Mouse (Mus musculus): ENCODE measurements around the gene Furin. TPM values are rescaled to one million over a fixed set of nuclear protein-coding genes. Genes with fewer than 3 reads are reported as not detected.

Furin gene
- polyA plus RNA-seq, 1 experiment from 2014 or later: 13.2 TPM

- WGBS: 78% methylated on average over 7 of the region's 7 CpGs
- H3K4me3 ChIP-seq (replicated peaks): no peak overlapping the region
- ATAC-seq (ENCODE audit: insufficient number of reproducible peaks, insufficient read depth, low FRiP score, low TSS enrichment, low read depth): no peak
- H3K9ac ChIP-seq (replicated peaks): no peak overlapping the region
- H3K36me3 ChIP-seq: no peaks in the 10 kb centered on the region
- H3K4me1 ChIP-seq (replicated peaks): peaks cover 7% of the 10 kb centered on the region; the same call in 1 of the 2 replicates
- no peak overlapping the region for H3K27ac ChIP-seq
- H3K9me3 ChIP-seq: no peaks in the 10 kb centered on the region
- H3K4me2 ChIP-seq: no peak overlapping the region
- H3K27me3 ChIP-seq: no peaks in the 10 kb centered on the region
Observed at GRCm38 (mm10) chr7:80426363-80426762, 21.1 kb upstream of the Furin start.

- H3K27ac ChIP-seq: no peak overlapping the region
- peaks cover 7% of the 10 kb centered on the region; the same call in 1 of the 2 replicates for H3K4me1 ChIP-seq (replicated peaks)
- no peak overlapping the region for H3K4me3 ChIP-seq (replicated peaks)
- no peaks in the 10 kb centered on the region for H3K9me3 ChIP-seq
- WGBS: 77% methylated on average over 6 of the region's 6 CpGs
- H3K27me3 ChIP-seq: no peaks in the 10 kb centered on the region
- no peak overlapping the region for H3K9ac ChIP-seq (replicated peaks)
- H3K4me2 ChIP-seq: no peak overlapping the region
- no peaks in the 10 kb centered on the region for H3K36me3 ChIP-seq
- no peak for ATAC-seq (ENCODE audit: insufficient number of reproducible peaks, insufficient read depth, low FRiP score, low TSS enrichment, low read depth)
Observed at GRCm38 (mm10) chr7:80424722-80425121, 19.5 kb upstream of the Furin start.

GRCm38 (mm10) chr7:80422759-80423480 is 17.7 kb upstream of the Furin start:
- peak overlapping the region; percentile 35 for H3K4me2 ChIP-seq
- H3K27me3 ChIP-seq: no peaks in the 10 kb centered on the region
- WGBS: 21% methylated on average over 20 of the region's 20 CpGs
- no peak overlapping the region for H3K4me3 ChIP-seq (replicated peaks)
- no peak for ATAC-seq (ENCODE audit: insufficient number of reproducible peaks, insufficient read depth, low FRiP score, low TSS enrichment, low read depth)
- no peak overlapping the region for H3K27ac ChIP-seq
- no peak overlapping the region for H3K9ac ChIP-seq (replicated peaks)
- H3K4me1 ChIP-seq (replicated peaks): peaks cover 7% of the 10 kb centered on the region; the same call in 1 of the 2 replicates
- H3K36me3 ChIP-seq: no peaks in the 10 kb centered on the region
- H3K9me3 ChIP-seq: no peaks in the 10 kb centered on the region

- H3K4me1 ChIP-seq (replicated peaks): peaks cover 7% of the 10 kb centered on the region; the same call in 1 of the 2 replicates
- no peak overlapping the region for H3K4me2 ChIP-seq
- no peaks in the 10 kb centered on the region for H3K9me3 ChIP-seq
- WGBS: 90% methylated on average over 6 of the region's 6 CpGs
- no peak overlapping the region for H3K27ac ChIP-seq
- no peak overlapping the region for H3K4me3 ChIP-seq (replicated peaks)
- H3K9ac ChIP-seq (replicated peaks): no peak overlapping the region
- H3K36me3 ChIP-seq: no peaks in the 10 kb centered on the region
- no peak for ATAC-seq (ENCODE audit: insufficient number of reproducible peaks, insufficient read depth, low FRiP score, low TSS enrichment, low read depth)
- no peaks in the 10 kb centered on the region for H3K27me3 ChIP-seq
Observed at GRCm38 (mm10) chr7:80421576-80421975, 16.3 kb upstream of the Furin start.

GRCm38 (mm10) chr7:80420586-80420985 is 15.3 kb upstream of the Furin start:
- Histone ChIP-seq H3K4me2 (no peak overlapping the region), H3K4me3 (replicated peaks) (no peak overlapping the region), H3K9ac (replicated peaks) (no peak overlapping the region), H3K27ac (no peak overlapping the region), H3K27me3 (no peaks in the 10 kb centered on the region), H3K36me3 (no peaks in the 10 kb centered on the region), H3K9me3 (no peaks in the 10 kb centered on the region), H3K4me1 (replicated peaks) (peaks cover 7% of the 10 kb centered on the region; the same call in 1 of the 2 replicates)
- WGBS: 81% methylated on average over 4 of the region's 4 CpGs
- ATAC-seq (ENCODE audit: insufficient number of reproducible peaks, insufficient read depth, low FRiP score, low TSS enrichment, low read depth): no peak

GRCm38 (mm10) chr7:80419278-80419677 is 14.0 kb upstream of the Furin start:
- peaks cover 7% of the 10 kb centered on the region; the same call in 1 of the 2 replicates for H3K4me1 ChIP-seq (replicated peaks)
- ATAC-seq (ENCODE audit: insufficient number of reproducible peaks, insufficient read depth, low FRiP score, low TSS enrichment, low read depth): no peak
- H3K27ac ChIP-seq: no peak overlapping the region
- H3K9me3 ChIP-seq: no peaks in the 10 kb centered on the region
- H3K36me3 ChIP-seq: no peaks in the 10 kb centered on the region
- 70% methylated on average over 3 of the region's 3 CpGs for WGBS
- no peak overlapping the region for H3K4me2 ChIP-seq
- no peak overlapping the region for H3K9ac ChIP-seq (replicated peaks)
- no peak overlapping the region for H3K4me3 ChIP-seq (replicated peaks)
- no peaks in the 10 kb centered on the region for H3K27me3 ChIP-seq

- H3K9ac ChIP-seq (replicated peaks): no peak overlapping the region
- no peaks in the 10 kb centered on the region for H3K36me3 ChIP-seq
- peaks cover 2% of the 10 kb centered on the region; the same call in 1 of the 2 replicates for H3K4me1 ChIP-seq (replicated peaks)
- WGBS: 88% methylated on average over 3 of the region's 3 CpGs
- no peaks in the 10 kb centered on the region for H3K27me3 ChIP-seq
- no peak overlapping the region for H3K27ac ChIP-seq
- no peaks in the 10 kb centered on the region for H3K9me3 ChIP-seq
- ATAC-seq (ENCODE audit: insufficient number of reproducible peaks, insufficient read depth, low FRiP score, low TSS enrichment, low read depth): no peak
- no peak overlapping the region for H3K4me2 ChIP-seq
- no peak overlapping the region for H3K4me3 ChIP-seq (replicated peaks)
Observed at GRCm38 (mm10) chr7:80418036-80418435, 12.8 kb upstream of the Furin start.

GRCm38 (mm10) chr7:80417601-80418000 is 12.4 kb upstream of the Furin start:
- no peak overlapping the region for H3K27ac ChIP-seq
- H3K27me3 ChIP-seq: no peaks in the 10 kb centered on the region
- ATAC-seq (ENCODE audit: insufficient number of reproducible peaks, insufficient read depth, low FRiP score, low TSS enrichment, low read depth): no peak

GRCm38 (mm10) chr7:80416969-80417368 is 11.7 kb upstream of the Furin start:
- H3K27ac ChIP-seq: no peak overlapping the region
- no peak for ATAC-seq (ENCODE audit: insufficient number of reproducible peaks, insufficient read depth, low FRiP score, low TSS enrichment, low read depth)
- H3K4me3 ChIP-seq (replicated peaks): no peak overlapping the region
- H3K9ac ChIP-seq (replicated peaks): no peak overlapping the region
- H3K4me1 ChIP-seq (replicated peaks): no peaks in the 10 kb centered on the region
- WGBS: 91% methylated on average over 7 of the region's 7 CpGs
- no peak overlapping the region for H3K4me2 ChIP-seq
- no peaks in the 10 kb centered on the region for H3K27me3 ChIP-seq
- no peaks in the 10 kb centered on the region for H3K36me3 ChIP-seq
- H3K9me3 ChIP-seq: no peaks in the 10 kb centered on the region

More at GRCm38 (mm10) chr7:80417601-80418000, 12.4 kb upstream of the Furin start:
- Histone ChIP-seq H3K9ac (replicated peaks) (no peak overlapping the region), H3K4me2 (no peak overlapping the region), H3K36me3 (no peaks in the 10 kb centered on the region), H3K9me3 (no peaks in the 10 kb centered on the region), H3K4me1 (replicated peaks) (no peaks in the 10 kb centered on the region), H3K4me3 (replicated peaks) (no peak overlapping the region)

GRCm38 (mm10) chr7:80414303-80414855 is 9.1 kb upstream of the Furin start:
- Histone ChIP-seq H3K9me3 (no peaks in the 10 kb centered on the region), H3K4me3 (replicated peaks) (no peak overlapping the region), H3K9ac (replicated peaks) (no peak overlapping the region), H3K27me3 (no peaks in the 10 kb centered on the region), H3K4me1 (replicated peaks) (no peaks in the 10 kb centered on the region), H3K4me2 (no peak overlapping the region), H3K27ac (no peak overlapping the region), H3K36me3 (no peaks in the 10 kb centered on the region)
- 83% methylated on average over 7 of the region's 7 CpGs for WGBS
- no peak for ATAC-seq (ENCODE audit: insufficient number of reproducible peaks, insufficient read depth, low FRiP score, low TSS enrichment, low read depth)

- no peaks in the 10 kb centered on the region for H3K4me1 ChIP-seq (replicated peaks)
- no peak overlapping the region for H3K4me2 ChIP-seq
- H3K36me3 ChIP-seq: no peaks in the 10 kb centered on the region
- no peak overlapping the region for H3K4me3 ChIP-seq (replicated peaks)
- no peaks in the 10 kb centered on the region for H3K9me3 ChIP-seq
- no peak for ATAC-seq (ENCODE audit: insufficient number of reproducible peaks, insufficient read depth, low FRiP score, low TSS enrichment, low read depth)
- no peak overlapping the region for H3K9ac ChIP-seq (replicated peaks)
- 76% methylated on average over 9 of the region's 9 CpGs for WGBS
- H3K27me3 ChIP-seq: no peaks in the 10 kb centered on the region
- H3K27ac ChIP-seq: no peak overlapping the region
Observed at GRCm38 (mm10) chr7:80413512-80414302, 8.5 kb upstream of the Furin start.

Data from limb, embryonic 12.5 days (tissue).